Mouse (Mus musculus) mature B cell (primary cell): ENCODE measurements around the gene Fam160a1.

Experiments
- in situ Hi-C: fragments of 300-500 bp; cut with MboI; formaldehyde crosslinking; loops from 2 replicates; pipeline ENCODE4 v1.14.3; 2019

The Fam160a1 gene

DNA sequence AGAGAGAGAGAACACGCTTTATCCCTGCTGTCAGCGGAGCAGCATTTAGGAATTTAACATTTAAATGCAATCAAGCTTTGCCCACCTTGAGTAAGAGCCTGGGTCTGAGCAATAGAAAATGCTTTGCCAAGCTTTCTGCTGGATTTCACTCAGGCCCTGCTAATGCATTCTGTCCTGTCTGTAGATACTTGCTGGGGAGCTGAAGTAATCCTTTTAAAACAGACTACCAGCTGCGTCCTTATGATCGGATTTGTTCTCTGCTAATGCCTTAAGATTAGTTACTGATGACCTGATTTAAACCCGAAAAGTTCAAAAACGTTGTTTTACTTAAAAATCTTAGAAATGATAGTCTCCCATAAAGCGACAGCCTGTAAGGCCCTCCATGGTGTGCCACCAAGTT is 136.0 kb downstream of the Fam160a1 start:
- in situ Hi-C loops = no loop called here

DNA sequence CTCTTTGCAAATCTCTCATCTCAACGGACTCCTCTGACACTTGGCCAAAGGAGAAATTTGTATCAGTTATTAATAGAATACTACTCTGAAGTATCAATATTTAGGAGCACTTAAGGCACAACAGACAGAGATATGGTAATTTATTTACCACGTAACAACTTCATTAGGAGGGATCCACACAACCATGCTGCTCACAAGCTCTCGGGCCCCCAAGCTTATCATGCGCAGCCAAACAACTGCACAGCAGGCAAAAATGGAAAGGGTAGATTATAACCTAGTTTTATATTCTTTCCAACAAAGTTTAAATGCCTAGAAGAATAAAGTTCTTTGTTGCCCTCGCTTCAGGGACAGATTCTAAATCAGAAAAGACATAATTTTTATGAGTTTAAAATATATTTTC is 137.1 kb downstream of the Fam160a1 start:
- in situ Hi-C loops = no loop called here

DNA sequence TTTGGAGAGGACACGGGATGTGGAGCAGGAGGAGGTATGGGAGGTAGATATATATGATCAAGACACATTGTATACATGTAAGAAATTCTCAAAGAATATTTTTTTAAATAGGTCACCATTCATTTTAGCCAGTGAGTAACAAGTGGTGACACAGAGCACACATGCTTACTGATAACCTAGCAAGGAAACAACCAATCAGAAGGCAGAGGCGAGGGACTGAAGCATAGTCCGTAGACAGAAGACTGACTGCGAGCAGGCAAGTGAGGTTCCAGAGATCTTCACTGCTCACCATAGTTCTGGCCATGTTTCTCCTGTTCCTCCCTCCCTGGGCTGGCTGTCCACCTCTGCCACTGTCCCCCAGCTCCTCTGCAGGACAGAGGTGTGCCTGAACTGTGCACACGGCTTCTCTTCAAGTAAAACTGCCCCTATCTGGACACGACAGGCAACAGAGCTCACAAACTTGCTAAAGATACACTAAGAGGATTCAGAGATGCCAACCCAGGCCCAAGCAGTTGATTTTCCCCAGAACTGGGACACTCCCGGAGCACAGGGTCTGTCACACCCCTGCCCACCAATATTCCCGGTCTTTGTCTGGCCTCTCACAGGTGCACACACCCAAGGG is 137.7 kb downstream of the Fam160a1 start:
- in situ Hi-C loops = no loop called here

DNA sequence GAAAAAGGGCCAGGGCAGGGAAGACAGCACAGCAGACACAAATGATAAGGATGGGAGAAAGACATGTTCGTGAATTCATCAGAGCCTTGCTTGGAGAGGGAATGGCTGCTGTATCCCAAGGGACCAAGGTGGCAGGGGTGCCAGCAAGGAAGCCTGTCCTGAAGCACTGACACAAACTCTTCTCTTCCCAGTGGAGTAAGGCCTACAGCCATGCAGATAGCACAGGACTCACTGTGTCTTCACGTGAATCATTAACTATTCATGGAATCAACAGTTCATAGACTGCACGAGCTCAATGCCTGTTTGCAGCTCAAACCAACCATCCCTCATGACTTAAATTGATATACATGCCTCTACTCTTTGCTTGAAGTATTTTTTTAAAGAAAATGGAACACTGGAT is 139.1 kb downstream of the Fam160a1 start:
- in situ Hi-C loops = no loop called here

DNA sequence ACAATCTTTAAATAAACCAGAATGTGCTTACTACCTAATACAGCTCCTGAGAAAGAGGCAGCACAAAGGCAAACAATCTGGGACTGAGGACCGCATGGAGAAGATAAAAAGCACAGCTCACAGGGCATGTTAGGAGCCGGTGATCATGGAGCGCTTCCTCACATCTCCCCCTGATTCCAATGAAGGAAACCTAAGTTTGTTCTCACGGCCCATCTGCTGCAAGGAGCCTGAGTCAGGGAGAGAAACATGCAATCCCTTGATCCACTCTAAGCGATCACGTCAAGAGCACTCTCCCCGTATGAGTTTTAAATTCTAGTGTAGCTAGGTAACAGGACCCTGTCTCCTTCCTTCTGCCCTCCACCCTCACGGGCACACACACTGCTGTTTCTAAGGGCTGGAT is 140.0 kb downstream of the Fam160a1 start:
- in situ Hi-C loops = no loop called here

DNA sequence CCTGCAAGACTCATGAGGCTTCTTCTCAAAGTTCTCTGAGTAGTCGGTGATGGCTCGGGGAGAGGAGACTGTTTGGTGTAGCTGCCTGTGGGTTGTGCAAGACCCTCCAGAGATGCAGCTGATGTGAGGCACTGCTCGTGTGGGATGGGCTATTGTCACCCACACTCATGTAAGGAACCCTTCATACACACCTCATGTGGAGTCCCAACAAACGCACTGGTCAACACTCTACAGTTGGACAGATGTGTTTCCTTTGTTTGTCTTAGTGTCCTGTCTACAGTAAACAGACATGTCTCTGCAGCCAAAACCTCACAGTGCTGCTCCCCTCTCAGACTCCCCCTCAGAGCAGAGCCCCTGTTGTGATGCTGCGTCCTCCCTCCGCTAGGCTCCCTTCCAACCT is 147.2 kb downstream of the Fam160a1 start:
- in situ Hi-C loops = no loop called here

DNA sequence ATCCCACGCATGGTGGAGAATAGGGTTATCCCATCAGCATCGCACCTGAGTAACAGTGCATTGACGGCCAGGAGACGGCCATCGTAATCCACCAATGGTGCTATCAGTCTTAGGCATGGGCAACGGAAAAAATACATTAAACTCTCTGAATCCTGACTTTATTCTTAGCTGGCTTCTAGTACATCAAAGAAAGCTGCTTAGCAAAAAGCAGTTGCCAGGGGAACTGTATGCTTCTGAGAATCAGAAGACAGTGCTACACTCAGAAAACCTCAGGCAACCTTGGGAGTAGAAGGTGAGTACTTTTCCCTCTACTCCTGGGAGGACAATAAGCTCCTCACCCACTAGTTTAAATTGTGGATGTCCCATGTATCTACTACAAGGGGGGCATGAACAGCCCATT is 149.4 kb downstream of the Fam160a1 start:
- in situ Hi-C loops = no loop called here

DNA sequence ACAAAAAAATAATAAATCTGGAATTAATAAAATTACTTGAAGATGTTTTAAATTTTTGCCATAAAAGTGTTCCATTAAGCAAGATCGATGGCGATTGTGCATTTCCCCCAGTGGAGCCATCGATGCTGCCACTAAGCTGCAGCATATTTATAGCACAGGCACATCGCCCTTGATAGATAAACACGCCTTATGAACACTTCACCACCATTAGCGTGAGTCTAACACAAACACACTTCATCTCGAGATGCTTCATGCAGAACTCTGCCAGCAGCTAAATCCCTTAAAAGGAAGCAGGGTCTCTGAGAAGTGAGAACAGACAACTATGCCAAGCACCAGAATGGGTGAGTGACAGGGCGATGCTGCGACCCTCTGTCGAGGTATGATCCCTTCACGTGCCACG is 150.4 kb downstream of the Fam160a1 start:
- in situ Hi-C loops = no loop called here

DNA sequence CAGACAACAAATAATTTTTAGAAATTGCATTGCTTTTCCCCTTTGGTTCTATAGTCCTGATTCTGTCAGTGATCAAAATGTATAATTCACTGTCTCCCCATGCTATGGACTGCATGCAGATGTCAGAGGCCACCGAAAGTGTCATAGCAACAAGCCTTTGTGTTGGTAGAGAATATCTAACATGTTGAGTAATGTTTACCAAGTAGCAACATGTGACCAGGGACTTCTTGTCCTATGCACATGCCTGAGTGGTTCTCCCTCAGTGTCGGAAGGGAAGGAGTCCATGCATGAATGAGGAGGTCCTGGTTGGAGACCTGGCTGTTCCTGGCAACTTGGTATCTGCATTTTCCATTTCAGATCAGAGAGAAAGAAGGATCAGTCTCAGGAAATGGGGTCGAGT is 150.9 kb downstream of the Fam160a1 start:
- in situ Hi-C loops = no loop called here

DNA sequence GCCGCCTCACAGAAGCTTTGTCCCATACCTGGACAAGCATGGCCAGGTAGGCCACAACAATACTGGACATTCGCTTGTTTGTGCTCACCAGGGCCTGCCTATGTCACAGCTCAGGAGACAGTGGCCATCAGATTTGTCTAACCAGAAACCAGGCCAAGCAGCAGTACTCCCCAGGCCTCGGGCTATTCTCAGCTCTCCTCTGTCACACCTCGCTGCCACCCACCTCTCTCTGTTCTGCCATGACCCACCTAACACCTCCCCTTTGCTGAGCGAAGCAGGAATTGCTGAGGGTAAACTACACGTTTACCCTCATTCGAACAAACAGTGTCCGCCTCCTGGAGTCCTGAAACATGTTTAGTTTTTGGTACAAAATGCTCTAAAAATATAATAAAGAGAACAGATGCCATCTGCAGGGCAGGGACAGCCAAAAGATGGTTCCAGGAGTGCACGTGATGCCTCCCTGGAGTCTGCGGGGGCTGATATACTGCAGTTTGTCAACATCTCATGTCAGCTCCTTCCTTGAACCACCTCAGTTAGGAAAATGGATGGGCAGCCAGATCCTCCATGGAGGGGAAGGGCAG is 152.4 kb downstream of the Fam160a1 start:
- in situ Hi-C loops = no loop called here

DNA sequence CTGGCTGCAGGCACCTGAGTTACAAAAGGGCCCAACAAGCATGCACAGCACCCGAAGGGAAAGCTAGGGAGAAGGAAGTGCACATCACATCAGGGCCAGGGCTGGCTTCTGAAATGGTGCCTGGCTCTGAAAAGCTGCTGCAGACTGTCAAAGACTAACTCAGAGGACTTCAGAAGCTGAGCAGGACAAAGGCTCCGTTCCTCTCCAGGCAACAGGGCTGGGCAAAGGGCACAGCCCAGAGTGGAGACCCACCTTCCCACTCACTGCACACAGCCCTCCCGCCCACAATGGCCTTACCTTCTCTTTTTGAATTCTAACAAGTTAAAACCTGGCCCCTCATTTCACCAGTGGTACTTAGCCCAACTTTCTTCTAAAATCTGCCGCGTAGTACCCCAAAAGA is 153.3 kb downstream of the Fam160a1 start:
- in situ Hi-C loops = no loop called here

DNA sequence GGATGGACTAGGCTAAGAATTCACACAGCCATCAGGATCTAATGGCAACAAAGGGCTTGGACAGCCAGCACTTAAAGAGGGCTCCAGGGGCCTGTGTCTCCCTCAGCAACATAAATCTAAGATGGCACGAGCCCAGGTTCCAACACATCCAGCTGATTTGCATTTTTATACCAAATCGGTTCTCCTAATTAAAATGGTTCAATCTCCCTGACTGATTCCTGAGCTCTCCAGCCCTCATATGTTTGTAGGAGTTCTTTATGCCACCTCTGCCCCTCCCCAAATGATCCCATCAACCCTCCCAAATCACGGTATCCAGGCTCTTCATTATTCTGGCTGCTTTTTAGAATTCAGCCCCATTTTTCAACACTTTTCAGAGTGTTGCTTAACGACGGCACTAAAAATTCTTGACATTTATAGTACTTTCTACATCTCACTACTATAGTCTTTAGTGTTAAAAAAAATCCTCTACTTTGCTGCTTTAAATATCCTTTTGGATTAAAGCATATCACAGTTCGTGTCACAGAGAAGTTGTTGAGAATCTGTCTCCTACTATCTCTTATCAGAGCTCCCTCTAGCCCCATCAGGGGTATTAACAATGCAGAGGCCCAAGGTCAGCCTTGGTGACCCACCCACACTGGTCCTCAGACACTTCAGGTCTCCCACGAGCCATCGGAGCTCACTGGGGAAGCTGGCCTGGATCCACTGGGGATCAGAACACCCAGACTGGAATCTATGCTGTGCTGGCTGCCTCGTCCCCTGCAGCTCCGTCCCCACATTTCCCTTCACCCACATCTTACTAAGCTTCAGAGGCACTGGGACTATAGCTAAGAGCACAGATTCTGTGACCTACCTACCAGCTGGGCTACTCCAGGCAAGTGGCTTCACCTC is 154.9 kb downstream of the Fam160a1 start:
- in situ Hi-C loops = no loop called here

DNA sequence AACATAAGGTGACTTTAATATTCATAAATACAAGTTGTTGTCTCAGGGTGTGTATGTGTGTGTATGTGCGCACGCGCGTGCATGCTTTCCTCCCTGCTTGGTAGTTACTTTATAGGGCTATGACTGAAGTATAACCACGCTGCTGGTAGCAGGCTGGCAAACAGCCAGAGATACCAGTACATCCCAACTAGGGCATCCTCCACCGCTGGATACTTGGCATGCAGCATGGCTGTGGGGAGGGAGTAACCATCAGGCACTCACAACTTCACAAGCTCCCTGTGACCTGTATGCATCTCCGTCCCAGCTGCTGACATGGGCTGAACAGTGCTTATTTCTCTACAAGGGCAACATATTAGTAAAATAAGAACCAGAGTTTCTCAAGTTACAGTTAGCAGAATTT is 157.4 kb downstream of the Fam160a1 start:
- in situ Hi-C loops = no loop called here

DNA sequence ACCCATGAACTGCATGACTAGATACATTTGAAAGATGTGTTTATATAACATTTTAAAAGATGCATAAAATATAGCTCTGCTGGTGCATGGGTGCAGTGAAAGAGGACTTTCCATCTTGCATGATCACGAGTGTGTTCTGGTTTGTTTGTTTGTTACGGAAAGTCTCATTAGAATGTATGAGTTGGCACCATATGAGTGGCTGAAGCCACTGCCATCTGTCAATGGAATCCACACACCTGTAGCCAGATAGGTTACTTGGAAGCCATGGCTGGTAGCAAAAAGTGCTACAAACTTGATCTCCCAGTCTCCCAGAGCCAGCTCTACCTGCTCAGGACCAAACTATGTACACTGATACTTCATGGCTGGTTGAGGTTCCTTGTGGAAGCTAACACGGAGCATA is 161.6 kb downstream of the Fam160a1 start:
- in situ Hi-C loops = no loop called here

DNA sequence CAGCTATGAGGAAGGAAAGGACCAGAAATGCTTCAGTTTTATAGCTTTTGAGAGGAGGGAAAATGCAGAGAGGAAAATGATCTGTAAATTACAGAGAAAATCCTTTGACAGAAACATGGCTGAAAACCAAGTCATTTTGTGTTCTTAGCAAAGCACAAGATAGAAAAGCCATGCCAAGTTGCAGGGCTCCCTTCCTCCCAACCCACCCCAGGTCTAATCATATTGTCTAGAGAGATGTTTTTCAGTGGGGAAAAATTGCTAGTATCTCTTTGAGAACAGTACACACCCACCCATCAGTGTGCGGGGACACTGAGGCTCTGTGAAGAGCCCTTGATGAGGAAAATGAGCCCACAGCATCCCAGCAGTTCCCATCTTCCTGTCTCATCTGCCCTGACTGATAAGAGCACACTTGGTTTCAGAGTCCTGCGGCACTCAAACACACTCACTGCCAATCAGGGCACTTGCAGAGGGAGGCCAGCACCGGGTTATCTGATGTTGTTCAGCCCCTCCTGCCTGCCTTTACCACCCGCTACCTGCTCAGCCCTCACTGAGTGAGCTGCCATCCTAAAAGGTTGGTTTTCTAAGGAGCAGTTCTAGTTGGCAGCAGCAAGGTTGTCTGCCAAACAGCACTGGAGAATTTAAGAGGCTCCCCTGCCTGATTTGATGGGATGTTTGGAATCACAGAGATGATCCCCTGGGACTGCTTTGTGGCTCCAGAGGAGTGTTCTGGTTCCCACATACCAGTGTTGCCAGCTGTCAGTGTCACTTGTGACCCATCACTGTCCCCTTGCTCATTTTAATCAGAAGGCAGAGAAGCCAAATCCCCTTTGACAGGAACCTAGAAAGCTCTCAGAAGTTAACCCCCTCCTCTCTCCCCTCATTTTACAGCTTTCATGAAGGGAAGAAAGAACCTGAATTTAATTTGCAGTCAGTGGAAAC is 164.1 kb downstream of the Fam160a1 start:
- in situ Hi-C loops = no loop called here

DNA sequence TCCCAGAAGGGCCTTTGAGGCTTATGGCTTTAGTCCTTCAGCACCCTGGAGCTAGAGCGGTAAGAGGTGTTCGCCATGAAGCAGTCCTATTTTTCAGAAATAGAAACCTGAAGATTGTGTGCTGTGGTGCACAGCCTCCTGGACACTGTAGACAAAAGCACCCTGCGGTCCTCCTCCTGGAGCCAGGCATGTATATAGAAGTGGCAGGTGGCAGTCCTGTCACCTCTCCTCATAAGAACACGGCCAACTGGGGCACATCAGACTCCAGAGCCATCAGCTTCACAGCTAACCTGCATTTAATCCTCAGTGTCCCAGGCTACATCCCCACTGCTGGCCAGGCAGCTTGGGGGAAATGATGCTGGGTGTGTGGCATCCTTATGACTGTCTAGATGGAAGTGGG is 167.9 kb downstream of the Fam160a1 start:
- in situ Hi-C loops = no loop called here

DNA sequence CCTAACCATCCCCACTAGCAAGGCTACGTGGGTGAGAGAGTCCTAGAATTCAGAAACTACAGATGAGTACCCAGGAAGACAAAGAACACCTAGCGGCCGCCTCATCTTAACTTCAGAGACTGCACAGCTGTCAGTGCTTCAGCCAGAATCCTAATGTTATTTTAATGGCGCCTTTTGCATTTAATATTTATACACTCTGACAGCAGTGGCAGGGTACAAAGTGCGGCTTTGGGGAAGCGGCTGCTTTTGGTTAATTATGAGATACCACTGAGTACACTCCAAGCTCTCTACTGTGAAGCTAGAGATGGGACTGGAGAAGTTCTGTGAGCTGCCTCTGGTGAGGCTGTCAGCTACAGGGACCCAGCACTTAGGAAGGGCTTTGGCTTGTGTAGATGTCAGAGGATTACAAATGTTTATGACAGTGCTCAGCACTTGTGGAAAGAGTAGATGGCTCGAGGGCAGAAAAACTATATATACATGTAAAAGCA is 171.5 kb downstream of the Fam160a1 start:
- in situ Hi-C loops = no loop called here

DNA sequence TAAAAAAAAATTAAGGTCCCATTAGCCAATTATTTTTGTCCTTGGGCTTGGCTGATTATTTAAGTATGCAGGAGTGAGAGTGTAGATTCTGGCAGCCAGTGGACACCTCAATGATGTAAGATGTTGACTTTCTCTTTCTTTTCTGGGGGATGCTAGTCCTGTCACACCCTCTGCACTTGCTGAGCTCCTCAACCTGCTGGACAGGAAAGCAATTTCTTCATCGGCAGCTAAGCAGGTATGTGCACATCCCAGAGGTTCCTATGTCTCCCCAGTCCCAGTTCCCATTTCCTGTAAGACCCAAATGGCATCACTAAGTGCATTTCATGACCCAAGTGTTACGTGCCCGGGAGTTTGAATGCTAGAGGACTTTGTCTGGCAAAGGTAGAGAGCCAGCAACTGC is 172.3 kb downstream of the Fam160a1 start:
- in situ Hi-C loops = no loop called here

DNA sequence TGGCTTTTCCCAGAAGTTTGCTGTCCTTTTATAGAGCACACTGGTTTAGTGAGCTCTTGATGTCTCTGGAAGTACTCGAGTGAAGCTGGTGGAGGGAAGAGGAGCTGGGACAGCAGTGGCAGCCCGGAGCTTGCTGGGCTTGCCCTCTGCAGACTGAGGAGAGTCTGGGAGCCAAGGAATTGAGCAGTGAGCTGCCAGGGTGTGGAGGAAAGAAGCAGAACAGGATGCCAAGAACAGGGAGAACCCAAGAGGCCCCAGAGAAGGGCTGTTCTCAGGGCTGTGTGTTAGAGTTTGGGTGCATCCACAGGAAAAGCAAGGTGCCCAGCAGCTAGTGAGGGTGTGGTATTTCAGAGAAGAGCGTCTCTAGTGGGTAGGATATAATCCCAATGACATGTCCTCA is 175.3 kb downstream of the Fam160a1 start:
- in situ Hi-C loops = no loop called here

DNA sequence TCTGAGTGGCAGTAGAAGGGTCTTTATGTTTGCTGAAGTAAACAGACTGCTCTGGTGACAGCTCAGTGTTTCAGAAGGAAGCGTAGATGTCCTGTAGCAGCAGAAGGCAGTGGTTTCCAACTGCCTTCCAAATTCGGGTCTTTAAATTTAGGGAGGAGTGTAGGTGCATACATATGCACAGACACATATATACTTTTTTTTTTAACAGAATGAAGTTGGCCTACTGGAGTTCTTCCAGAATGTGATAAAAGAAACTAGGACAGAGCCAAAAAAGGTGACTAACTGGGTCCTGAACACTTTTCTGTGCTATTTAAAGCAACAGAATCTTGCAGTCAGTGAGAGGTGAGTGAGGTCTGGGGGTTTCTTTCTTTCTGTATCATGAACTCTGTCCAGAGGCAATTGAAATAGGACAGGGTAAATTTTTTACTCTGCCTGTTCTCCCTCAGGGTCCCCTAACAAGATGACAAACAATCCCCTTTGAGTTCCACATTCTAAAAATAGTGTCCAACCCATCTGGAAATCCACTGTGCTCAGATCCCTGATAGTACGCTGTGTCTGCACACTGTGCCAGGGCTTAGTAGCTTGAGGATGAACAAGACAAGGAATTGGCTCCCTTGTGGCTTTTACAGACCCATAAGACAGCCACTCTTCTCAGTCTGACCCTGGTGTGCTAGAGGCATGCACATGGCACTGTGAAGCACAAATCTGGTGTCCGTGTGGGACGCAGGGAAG is 180.2 kb downstream of the Fam160a1 start:
- in situ Hi-C loops = no loop called here

DNA sequence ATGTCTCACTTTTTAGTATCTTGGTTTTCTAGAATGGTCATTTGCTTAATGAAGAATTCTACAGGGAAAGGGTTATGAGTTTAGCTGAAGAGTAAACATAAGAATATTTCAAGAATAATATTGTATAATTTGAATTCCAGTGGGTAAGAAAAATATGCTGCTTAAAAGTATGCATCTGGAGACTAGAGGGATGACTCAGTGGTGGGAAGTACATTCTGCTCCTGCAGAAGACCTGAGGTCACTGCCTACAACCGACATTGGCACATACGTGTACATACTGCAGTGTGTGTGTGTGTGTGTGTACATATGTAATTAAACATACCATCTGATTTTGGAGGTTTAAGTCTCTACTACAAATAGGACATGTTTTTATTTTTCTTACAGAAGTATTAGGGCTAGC is 181.5 kb downstream of the Fam160a1 start:
- in situ Hi-C loops = no loop called here

DNA sequence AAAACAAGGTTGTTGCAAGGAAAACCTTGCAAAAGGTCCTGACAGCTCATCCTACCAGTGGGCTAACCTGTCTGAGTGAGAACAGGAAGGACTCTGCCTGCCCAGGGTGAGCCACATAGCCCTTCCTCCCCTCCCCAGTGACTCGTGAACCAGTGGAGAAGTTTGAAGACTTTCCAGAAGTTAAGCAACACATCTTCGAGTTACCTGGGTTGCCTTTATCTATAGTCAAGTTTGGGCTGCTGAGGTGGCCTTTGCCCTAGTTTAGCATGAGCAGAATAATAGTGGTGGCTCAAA is 182.0 kb downstream of the Fam160a1 start:
- in situ Hi-C loops = no loop called here
